Mouse (Mus musculus) brown adipose tissue, adult 24 weeks (tissue): ENCODE results near the gene Limch1. TPM values are rescaled to one million over a fixed set of nuclear protein-coding genes. Genes with fewer than 3 reads are reported as not detected.

Experiments
- H3K27ac ChIP-seq: fragments of 200-500 bp; replicated peaks from 2 replicates; pipeline ENCODE4 v1.5.1; 2012; ENCODE audit warnings: low read depth, mild to moderate bottlenecking, low read length
- H3K4me1 ChIP-seq: fragments of 200-500 bp; 2 replicates; pipeline ENCODE4 v1.6.1; 2012; ENCODE audit warnings: low read length, mixed read lengths; ENCODE audit not compliant: control insufficient read depth, insufficient read depth, insufficient read length
- H3K4me3 ChIP-seq: fragments of 200-500 bp; 2 replicates; pipeline ENCODE4 v1.5.1; 2012; ENCODE audit warnings: low read depth, mild to moderate bottlenecking, low read length, moderate library complexity; ENCODE audit not compliant: insufficient read depth
- polyA plus RNA-seq: library from polyadenylated mRNA; stranded (reverse); fragments of >200 nt; gene quantifications from 2 replicates; pipeline ENCODE4 v1.2.4, GENCODE M21; 2012; ENCODE audit not compliant: missing spikeins, insufficient read depth, insufficient read length

Gene Limch1
- polyA plus RNA-seq, 1 experiment, result 15.4 TPM

- no peak overlapping the region for H3K27ac ChIP-seq
These were observed 13.7 kb downstream of the Limch1 start for GRCm38 (mm10) chr5:66759354-66759753.

GRCm38 (mm10) chr5:66760747-66761146 is 15.1 kb downstream of the Limch1 start:
- Histone ChIP-seq H3K4me3 (no peak overlapping the region), H3K27ac (no peak overlapping the region), H3K4me1 (no peaks in the 10 kb centered on the region; the same call in 1 of the 2 replicates)

More at GRCm38 (mm10) chr5:66759354-66759753, 13.7 kb downstream of the Limch1 start:
- Histone ChIP-seq H3K4me1 (peaks cover 2% of the 10 kb centered on the region; the same call in 1 of the 2 replicates), H3K4me3 (no peak overlapping the region)

- no peak overlapping the region for H3K4me3 ChIP-seq
- H3K27ac ChIP-seq, result no peak overlapping the region
- no peaks in the 10 kb centered on the region; the same call in 1 of the 2 replicates for H3K4me1 ChIP-seq
These were observed 16.4 kb downstream of the Limch1 start for GRCm38 (mm10) chr5:66762006-66762405.

GRCm38 (mm10) chr5:66764129-66764528 is 18.5 kb downstream of the Limch1 start:
- no peak overlapping the region for H3K27ac ChIP-seq
- no peaks in the 10 kb centered on the region; the same call in 1 of the 2 replicates for H3K4me1 ChIP-seq
- no peak overlapping the region for H3K4me3 ChIP-seq

GRCm38 (mm10) chr5:66765911-66766310 is 20.3 kb downstream of the Limch1 start:
- Histone ChIP-seq H3K27ac (no peak overlapping the region), H3K4me1 (no peaks in the 10 kb centered on the region; the same call in none of the 2 replicates), H3K4me3 (no peak overlapping the region)

- no peak overlapping the region for H3K27ac ChIP-seq
- H3K4me1 ChIP-seq, result no peaks in the 10 kb centered on the region; the same call in none of the 2 replicates
- H3K4me3 ChIP-seq, result no peak overlapping the region
These were observed 22.4 kb downstream of the Limch1 start for GRCm38 (mm10) chr5:66768034-66768433.

- H3K4me3 ChIP-seq, result no peak overlapping the region
- no peak overlapping the region for H3K27ac ChIP-seq
- no peaks in the 10 kb centered on the region; the same call in none of the 2 replicates for H3K4me1 ChIP-seq
These were observed 23.4 kb downstream of the Limch1 start for GRCm38 (mm10) chr5:66769070-66769469.

- Histone ChIP-seq H3K27ac (no peak overlapping the region), H3K4me3 (no peak overlapping the region), H3K4me1 (no peaks in the 10 kb centered on the region; the same call in 1 of the 2 replicates)
These were observed 23.9 kb downstream of the Limch1 start for GRCm38 (mm10) chr5:66769558-66769957.

- Histone ChIP-seq H3K27ac (no peak overlapping the region), H3K4me3 (no peak overlapping the region), H3K4me1 (no peaks in the 10 kb centered on the region)
These were observed 32.5 kb downstream of the Limch1 start for GRCm38 (mm10) chr5:66777999-66778710.

GRCm38 (mm10) chr5:66780371-66780770 is 34.7 kb downstream of the Limch1 start:
- Histone ChIP-seq H3K4me3 (no peak overlapping the region), H3K27ac (no peak overlapping the region)

GRCm38 (mm10) chr5:66781507-66781906 is 35.9 kb downstream of the Limch1 start:
- H3K4me3 ChIP-seq, result no peak overlapping the region
- H3K4me1 ChIP-seq, result no peaks in the 10 kb centered on the region
- H3K27ac ChIP-seq, result no peak overlapping the region

More at GRCm38 (mm10) chr5:66780371-66780770, 34.7 kb downstream of the Limch1 start:
- no peaks in the 10 kb centered on the region for H3K4me1 ChIP-seq

GRCm38 (mm10) chr5:66782851-66783250 is 37.2 kb downstream of the Limch1 start:
- H3K4me3 ChIP-seq, result no peak overlapping the region
- no peak overlapping the region for H3K27ac ChIP-seq
- H3K4me1 ChIP-seq, result no peaks in the 10 kb centered on the region

GRCm38 (mm10) chr5:66784624-66785361 is 39.2 kb downstream of the Limch1 start:
- H3K27ac ChIP-seq, result no peak overlapping the region
- H3K4me1 ChIP-seq, result no peaks in the 10 kb centered on the region
- H3K4me3 ChIP-seq, result peak overlapping the region; percentile 41

- peaks cover 4% of the 10 kb centered on the region; the same call in 1 of the 2 replicates for H3K4me1 ChIP-seq
- H3K27ac ChIP-seq, result no peak overlapping the region
- H3K4me3 ChIP-seq, result no peak overlapping the region
These were observed 40.5 kb downstream of the Limch1 start for GRCm38 (mm10) chr5:66785995-66786620.

- peaks cover 4% of the 10 kb centered on the region; the same call in 1 of the 2 replicates for H3K4me1 ChIP-seq
These were observed 41.0 kb downstream of the Limch1 start for GRCm38 (mm10) chr5:66786621-66787061.

More at GRCm38 (mm10) chr5:66786621-66787061, 41.0 kb downstream of the Limch1 start:
- Histone ChIP-seq H3K27ac (no peak overlapping the region), H3K4me3 (no peak overlapping the region)
